Mouse (Mus musculus) heart, postnatal 25 days (tissue): ENCODE data around the gene Agbl3. TPM values are rescaled to one million over a fixed set of nuclear protein-coding genes. Genes with fewer than 3 reads are reported as not detected.
A peak's percentile ranks its signal among the peaks of the same experiment; 100 is the strongest.

Source experiments
- DNase-seq: peaks from one replicate; pipeline ENCODE4 v3.0.0; 2022; ENCODE audit warnings: low spot score
- intact Hi-C: fragments of 180-260 bp; cut with DNase I; formaldehyde crosslinking; loops from one replicate; pipeline ENCODE4 v1.15.1; 2025
- total RNA-seq, 2 experiments: library from RNA; stranded (reverse); gene quantifications; 2 replicates each; pipeline ENCODE4 v1.2.3; 2021

Agbl3 gene
- total RNA-seq, 2 experiments from 2014 or later = 3.2 to 3.9 TPM

DNA sequence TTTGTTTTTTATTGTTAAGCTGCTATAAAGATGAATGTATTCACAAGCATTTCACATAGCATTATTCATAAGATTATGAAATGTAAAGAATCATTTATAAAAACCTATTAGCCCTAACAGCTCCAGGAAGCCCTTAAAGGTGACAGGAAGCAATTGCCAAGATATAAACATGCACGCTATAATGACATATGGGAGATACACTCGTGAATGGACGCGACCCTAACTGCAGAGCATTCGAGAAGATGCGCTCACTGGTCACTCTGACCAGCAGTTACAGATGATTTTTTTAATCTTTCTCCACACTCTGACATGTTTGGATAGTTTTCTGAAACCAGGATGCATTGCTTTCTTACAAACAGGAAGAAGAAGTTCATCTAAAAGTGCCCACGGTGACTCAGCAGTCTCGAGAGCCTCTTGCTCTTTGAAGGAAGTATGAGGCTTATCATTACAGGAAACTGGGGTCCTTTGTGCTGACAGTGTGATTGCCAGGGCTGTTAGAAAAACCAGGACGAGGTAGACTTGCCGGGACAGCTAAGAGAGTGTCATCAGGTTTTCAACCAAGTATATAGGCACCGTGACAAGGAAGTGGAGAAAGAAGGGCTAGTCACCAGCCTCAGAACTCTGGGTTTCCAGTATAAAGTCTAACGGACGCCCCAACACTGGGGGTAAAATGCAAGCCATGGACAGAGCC, 89.1 kb downstream of the Agbl3 start:
- intact Hi-C loops = loop anchor here (5.0 kb wide), 1 partner anchor 267 kb away; no protein-coding TSS in a partner anchor
- DNase-seq = no peak

DNA sequence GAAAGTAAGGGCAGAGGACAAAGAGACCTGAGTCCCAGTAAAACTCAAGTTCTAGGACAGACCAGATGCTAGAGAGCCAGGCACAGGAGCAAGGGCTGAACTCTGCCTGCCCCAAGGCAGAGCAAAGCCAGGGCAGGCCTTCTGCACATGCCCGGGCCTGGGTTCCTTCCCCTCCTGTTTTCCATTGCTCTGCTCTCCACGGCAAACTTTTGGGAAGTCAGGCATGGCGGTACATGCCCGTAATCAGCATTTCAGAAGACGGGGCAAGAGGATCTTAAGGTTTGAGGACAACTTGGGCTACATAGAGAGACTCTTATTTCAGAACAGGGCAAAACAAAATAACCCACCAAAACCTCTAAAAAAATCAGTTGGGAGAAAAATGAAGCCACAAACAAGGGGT, 89.9 kb downstream of the Agbl3 start:
- intact Hi-C loops = no loop called here
- DNase-seq = no peak

DNA sequence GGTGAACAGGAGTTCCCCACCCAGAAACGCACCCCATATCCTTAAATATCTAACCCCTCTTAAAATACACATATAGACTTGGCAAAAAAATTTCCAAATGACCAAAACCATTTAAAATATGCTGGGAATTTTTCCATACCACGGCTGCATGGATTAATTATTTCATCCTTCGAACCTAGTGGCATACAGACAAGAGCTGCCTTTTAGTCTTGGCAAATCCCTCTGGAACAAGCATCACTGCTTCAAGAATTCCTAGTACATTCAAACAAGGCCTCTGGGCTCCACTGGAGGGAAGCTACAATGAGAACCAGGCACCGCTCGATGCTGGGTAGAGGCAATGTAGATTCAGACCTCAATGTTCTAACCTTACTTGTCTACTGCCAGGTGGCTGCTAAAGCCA, 90.5 kb downstream of the Agbl3 start:
- no peak for DNase-seq
- intact Hi-C loops = no loop called here

DNA sequence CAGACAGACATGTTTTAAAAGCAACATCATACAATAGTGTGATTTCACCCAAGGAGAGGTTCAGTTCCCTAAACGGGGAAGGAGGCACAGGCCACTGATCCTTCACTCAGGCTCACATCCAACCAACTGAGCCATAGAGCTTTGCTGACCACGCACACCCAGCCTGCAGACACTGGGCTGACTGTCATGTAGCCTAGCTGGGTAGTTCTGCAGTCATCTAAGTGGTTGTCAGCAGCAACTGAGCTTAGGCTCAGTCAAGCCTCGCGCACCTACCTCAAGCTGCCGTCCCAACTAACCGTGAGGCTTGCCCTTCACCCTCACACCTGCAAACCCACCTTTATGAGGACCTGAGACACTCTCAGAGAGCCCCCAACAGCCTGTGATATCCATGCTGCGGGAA, 91.7 kb downstream of the Agbl3 start:
- intact Hi-C loops = no loop called here
- DNase-seq = no peak

DNA sequence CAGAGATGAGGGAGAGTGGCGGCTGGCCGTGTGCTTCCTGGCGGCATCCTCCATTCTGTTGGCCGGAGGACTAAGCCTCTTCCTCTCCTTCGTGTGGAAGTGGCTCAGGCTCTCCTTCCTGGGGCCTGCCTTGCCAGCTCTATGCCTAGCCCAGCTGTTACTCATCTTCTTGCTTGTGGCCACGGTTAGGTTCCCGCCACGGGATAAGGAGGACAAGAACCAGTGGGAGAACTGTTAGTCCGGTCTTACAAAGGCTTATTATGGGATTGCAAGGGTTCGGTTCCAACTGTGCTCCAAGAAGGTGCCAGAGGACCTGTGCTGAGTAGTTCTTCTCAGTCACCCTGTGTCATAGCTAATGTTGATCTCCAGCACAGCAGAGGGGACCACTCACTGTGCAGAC, 92.6 kb downstream of the Agbl3 start:
- no peak for DNase-seq
- intact Hi-C loops = no loop called here

DNA sequence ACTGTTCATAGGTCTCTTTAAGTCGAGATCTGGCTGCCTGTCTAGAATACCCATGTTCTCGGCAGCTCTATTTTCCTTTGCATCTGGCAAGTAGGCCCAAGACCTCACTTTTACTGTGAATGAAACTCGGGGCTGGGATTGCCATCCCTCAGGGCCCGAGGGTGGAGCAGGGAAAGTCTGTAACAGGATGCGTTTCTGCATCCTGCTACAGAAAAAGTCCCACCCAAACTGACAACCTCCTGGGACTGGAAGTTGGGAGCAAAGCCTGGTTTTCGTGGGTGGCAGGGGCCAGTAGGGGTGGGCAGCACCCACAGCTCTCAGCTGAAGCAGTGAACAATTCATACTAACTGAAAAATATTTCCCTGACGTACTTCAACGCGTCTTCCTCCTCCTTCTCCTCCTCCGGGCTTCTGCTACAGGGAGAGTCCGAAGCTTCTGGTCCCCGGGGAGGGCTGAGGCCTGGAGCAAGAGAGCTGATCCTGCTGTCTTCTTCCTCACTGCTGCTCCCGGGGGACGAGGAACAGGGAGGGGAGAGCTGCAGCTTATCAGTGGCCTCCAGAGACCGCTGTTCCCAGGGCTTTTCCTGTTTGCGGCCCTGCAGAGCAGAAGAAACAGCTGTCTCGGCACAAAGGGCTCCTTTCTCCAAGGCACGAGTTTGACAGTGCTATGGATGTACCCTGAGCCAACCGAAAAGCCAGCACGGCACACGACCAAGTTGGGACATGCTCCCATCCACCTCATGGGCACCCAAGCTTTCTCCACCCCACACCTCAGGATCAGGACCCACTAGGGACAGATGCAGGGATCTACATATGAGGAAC, 94.1 kb downstream of the Agbl3 start:
- intact Hi-C loops = no loop called here
- peak; percentile 81 for DNase-seq

DNA sequence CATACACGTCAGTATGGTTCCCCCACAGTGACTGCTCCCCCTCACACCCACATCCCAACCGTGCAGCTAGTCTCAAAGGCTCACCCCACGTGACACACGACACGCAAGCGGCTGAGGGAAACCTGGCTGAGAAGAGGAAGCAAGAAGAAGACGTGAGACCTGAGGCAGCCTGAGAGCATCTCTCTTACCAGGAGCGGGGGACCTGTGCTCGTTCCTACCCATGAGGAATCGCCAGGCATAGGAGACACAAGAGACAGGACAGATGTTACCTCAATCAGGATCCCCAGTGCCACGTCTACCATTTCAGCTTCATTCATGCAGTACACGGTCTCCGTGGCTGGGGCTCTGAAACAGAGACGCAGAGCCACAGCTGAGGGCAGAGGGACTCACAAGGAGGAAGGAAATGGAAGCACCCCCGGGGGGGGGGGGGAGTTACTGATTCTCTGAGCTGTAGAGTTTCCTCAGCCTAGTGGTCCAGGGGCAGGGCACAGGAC, 95.1 kb downstream of the Agbl3 start:
- intact Hi-C loops = no loop called here
- DNase-seq = no peak

DNA sequence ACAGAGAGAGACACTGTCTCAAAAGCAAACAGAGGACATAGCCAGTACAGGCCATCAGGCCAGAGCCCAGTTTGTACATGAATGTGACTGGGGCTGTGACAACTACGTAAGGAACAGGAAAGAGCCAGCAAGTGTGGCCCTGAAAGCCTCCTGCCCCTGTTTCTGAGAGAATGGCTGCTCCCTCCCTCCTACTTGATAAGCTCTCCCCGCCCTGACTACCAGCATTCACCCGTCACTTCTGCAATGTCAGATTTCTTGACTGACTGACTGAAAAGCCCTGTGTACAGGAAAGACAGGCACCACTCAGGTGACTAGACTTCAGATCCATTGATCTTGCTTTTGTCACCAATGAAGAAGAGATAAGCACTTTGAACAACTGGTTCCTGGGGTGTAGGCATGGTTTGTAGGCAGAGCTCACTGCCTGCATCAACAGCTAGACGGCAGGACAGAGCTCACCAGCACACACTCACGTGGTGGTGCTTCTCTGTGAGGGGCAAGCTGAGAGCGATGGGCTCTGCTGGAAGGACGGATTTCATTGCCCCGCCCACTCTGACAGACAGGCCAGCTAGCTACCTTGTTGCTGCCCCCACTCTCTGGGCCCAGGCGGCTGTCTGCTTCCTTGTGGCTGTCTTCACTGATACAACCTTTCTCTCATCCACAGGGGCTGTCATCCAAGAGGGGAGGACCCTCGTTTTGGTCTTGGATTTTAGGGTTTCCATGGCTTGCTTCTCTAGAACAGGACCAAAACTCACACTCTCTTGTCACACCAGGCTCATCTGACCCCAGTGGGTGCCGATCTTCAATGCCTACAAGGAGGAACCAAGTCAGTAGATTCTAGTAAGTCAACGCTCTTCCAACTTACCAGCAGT, 96.0 kb downstream of the Agbl3 start:
- intact Hi-C loops = no loop called here
- no peak for DNase-seq

DNA sequence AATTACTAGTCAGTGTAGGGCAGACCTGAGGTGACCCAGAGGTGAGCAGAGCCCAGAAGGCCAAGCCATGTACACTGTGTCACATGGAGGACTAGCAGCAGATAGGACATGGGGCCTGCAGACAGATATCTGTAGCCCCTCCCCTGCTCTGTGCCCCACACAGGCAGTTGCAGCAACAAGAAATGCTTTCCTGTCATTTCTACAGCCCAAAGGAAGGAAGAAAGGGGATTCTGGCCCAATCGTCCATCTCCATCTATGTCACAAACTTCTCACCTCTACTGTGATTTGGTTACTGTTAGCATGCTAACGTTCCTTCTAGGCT, 96.6 kb downstream of the Agbl3 start:
- no peak for DNase-seq
- intact Hi-C loops = loop anchor here (1.0 kb wide), 1 partner anchor 13 kb away; the partner anchor contains the start of gene Tmem140

DNA sequence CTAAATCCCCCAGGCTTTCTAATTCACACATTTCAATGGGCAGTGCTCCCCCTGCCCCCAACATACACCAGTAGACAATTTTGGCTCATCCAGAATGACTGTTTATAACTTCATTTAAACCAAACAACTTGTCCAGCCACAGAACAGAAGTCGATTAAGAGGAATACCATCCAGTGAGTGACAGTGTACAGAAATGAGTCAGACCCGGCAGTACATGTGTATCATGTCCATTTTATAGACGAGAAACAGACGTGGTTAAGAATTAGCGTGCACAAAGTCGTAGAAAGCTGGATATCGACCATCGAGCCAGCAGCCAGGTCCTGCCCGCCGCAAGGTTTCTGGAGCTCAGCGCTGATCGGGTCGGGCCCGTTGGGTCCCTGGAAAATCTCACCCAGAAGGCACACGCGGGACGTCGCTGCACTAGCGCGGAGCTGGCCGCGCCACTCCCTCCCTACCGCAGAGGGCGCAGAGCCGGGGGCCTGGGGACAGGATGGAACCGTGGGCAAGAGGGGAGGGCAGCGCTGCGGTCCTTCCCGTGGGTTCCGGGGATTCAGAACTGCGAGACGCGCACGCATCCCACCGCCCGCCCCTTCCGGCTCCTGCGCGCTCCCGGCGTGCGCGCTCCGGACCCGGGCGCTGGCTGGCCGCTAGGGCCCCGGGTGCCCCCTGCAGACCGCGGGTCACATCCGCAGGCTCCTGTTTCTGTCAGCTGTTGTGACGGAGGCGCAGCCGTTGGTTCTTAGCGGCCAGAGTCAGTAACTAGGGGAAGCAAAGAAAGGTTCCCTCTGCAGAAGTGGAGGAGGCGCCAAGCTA, 97.5 kb downstream of the Agbl3 start, which contains the start of gene Cyren:
Gene Cyren, minus strand, starts transcription at position 552 of the 813 bp plus-strand sequence.
- intact Hi-C loops = loop anchor here (1.0 kb wide), 2 partner anchors 14 to 97 kb away; partner anchors contain the start of genes Agbl3 and Tmem140
- peak; percentile 93 for DNase-seq

DNA sequence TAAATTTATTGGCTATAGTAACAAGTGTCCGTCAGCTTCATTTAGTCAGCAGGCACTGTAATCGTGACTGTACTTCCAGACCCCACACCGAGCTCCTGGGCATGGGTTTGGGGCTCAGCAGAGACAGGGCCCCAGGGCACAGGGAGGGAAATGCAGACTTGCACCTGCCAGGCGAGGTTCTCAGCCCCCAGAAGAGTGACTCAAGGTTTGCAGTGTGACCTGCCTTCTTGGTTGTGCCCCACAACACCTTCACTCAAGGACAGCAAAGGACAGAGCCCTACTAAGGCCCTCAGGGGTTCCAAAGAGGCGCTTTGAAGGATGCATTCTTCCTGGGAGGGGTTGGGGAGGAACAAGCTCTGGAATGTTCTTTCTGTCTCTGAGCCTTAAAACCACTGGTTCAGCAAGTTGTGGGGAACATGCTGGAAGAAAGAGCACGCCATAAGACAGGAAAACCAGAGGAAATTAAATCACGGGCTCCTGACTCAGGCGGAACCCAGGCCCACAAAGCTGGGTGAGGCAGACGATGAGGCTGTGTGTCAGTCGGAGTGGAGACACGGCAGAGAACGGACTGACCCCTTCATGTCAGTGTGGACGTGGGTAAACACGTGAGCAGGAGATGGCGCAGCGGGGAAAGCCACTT, 99.0 kb downstream of the Agbl3 start:
- DNase-seq = no peak

DNA sequence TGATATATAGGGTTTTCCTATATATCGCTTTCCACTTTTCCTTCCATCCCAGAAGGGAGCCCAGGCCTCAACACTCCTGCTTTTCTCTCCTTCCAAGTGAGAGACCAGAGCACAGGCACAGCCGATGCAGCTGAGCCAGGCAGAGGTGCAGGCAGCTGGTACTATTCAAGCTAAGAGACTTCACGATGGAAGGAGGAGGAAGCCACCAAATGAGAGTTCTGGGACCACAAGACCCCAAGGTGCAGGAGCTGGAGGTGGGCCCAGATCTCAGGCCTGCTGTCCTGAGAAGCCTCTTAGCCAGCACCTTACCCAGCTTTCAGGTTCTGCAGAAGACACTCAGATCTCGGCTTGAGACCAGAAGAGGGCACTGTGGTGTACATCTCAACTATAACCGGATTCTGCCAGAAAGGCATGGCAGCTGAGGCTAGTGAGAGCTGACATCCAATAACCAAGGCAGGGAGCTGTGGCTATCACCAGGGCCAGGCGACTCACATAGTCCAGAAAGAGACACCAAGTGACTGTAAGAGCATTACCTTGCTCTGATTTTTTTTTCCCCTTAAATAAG, 99.8 kb downstream of the Agbl3 start:
- DNase-seq = no peak
- intact Hi-C loops = loop anchor here (5.0 kb wide), 2 partner anchors 33 to 42 kb away; partner anchors contain the start of gene Stra8

More for the DNA sequence above, 99.0 kb downstream of the Agbl3 start:
- intact Hi-C loops = no loop called here

DNA sequence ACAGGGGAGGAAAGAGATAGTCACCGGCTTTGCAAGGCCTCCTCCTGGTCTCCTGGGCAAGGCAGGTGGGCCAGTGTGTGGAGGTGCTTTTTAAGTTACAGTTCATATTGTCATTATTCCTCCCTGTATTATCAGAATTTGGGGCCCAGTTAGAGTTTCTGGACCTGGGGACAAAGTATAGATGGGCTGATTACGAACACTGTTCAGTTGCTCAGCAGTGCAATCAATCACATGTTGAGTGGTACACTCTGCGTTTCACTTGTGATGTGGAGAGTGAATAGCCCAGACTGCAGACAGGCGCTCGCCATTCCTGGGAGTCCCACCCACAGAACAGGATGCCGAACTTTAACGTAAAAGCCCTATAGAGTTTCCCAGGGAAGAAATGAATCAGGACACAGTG, 104.5 kb downstream of the Agbl3 start:
- no peak for DNase-seq
- intact Hi-C loops = loop anchor here (5.0 kb wide), 2 partner anchors 37 to 38 kb away; partner anchors contain the start of gene Stra8

DNA sequence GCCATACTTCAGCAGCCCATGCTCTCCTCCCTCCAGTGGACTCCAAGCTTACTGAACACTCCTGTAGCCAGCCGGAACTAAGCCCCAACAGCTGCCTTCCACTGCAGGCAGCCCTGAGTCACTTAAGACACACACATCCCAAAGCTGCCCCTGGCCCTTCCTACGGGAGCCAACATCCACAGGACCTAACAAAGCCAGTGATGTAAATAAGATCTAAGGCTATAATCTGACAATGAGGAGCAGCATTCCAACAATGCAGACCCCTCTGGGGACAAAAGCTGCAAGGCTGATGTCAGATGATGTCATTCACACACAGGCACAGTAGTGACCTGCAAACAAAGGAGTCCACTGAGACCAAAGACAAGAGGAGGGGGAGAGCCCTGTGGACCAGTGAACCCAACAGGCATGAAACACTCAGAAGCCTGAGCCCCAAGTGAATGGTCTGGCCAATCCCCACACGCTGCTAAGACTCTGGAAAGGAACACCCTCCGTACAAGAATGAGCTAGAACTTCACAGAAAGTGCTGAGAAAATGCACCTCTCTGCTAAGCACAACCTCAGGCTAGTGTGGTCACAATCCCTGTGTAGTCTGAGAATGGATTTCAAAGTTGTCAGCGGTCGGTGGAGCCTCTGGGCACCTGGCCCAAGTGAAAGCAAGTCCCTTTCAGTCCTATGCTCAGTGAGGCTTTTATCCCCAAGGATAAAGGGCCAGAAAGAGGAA, 107.1 kb downstream of the Agbl3 start:
- no peak for DNase-seq
- intact Hi-C loops = no loop called here

DNA sequence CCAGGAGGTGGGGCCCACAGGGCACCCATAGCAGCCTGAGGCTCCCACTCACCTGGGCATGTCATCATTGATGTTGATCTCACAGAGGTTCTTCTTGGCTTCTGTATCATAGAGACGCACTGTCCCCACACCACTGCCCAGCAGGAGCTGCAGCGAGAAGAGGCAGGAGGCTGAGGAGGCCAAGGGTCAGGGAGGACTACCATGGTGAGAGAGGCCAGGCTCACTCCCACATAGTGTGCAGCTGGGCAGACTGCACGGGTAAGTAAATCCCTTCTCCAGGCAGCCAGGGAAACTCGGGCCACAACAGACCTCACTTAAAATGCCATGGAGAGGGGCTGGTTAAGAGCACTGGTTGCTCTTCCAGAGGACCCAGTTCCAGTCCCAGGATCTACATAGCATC, 109.0 kb downstream of the Agbl3 start:
- intact Hi-C loops = no loop called here
- no peak for DNase-seq

DNA sequence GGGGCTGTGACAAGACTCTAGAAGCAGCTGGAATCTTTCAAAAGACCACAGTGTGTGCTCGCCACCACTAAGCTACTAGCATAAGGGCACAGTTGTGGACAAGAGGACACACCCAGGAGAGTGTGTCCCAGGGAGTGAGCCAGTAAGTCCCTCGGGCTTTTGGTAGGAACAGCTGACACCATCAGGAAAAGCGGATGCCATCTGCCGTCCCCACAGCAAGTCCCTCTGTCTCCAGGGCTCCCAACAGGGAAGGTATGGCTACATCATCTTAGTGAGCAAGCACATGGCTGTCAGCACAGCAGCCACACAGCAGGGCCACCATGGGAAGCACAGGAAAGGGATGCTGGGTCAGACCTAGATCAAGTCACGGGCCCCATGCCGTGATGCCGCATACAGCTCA, 115.3 kb downstream of the Agbl3 start:
- intact Hi-C loops = no loop called here
- no peak for DNase-seq

DNA sequence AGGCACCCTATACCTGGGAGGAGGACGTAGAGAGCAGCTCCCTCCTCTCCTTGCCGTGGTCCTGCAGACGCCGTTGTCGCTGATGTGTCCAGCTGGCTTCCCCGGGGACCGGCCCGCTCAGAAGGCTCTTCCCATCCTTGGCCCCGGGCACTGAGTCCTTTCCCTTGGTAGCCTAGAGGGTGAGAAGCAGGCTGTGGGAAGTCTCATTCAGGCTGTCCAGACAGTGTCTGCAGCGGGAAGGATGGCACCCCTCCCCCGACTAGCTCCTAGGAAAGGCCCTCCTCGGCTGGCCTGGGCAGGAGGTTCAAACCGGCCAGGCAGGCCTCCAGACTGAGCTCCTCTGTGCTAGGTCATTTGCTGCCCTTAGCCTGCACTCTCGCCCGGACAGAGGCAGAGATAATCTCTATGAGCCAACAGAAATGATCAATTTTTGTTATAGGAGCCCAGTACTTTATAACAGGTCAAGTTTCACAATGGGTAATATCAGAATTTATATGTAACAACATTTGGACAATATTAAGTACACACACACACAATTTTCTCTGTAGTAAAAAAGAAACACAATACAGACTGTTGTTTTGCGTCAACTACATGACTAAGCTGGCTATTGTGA, 116.0 kb downstream of the Agbl3 start:
- DNase-seq = no peak
- intact Hi-C loops = no loop called here
